Mouse (Mus musculus) G1E (cell line): ENCODE measurements around the gene Cnbd2.

Experiments used
- CTCF ChIP-seq: IDR thresholded peaks from 2 replicates; pipeline ENCODE4 v1.5.1; 2012; ENCODE audit warnings: low read depth, low read length, inconsistent platforms, mixed read lengths
- GATA1 ChIP-seq: IDR thresholded peaks from 2 replicates; pipeline ENCODE4 v1.6.1; 2012; ENCODE audit warnings: borderline replicate concordance, low read length, inconsistent platforms, mixed read lengths
- TAL1 ChIP-seq: conservative IDR thresholded peaks from 2 replicates; pipeline ENCODE4 v1.6.1; 2012; ENCODE audit warnings: low read depth, low read length, inconsistent platforms, mixed read lengths

- no peak for TF ChIP-seq CTCF
- TF ChIP-seq TAL1, result no peak
- no peak for TF ChIP-seq GATA1
Measured at GRCm38 (mm10) chr2:156296190-156296589, 15.9 kb upstream of the Cnbd2 start.
